Comparison of ENCODE assay signal across 11 mouse cellular contexts in the genomic region with DNA sequence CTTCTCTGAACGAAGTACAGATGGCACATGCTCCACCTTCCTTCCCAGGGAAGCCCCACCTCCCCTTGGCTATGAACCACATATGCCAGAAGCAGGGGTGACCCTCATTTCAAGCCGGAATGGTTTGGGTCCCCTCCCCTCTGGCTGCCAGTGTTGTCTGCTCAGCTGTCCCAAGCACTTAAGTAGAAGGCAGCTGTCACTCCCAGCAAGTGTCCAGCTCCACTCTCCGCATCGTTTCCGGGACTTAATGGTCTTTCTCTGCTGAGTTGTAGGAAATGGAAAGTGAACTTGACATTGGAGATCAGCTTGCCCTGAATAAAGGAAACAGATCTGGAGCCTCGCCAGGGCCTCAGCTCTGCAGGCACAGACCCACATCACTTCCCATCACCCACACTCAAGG. TPM values are rescaled to one million over a fixed set of nuclear protein-coding genes. Genes with fewer than 3 reads are reported as not detected.
DNase-seq lines count a peak whose midpoint lies in the region; ATAC-seq lines count a peak whose summit lies in the region.
"Had no signal": no experiment of that assay in that cellular context is flagged by ENCODE, and none has a peak within 500 bp of the region (broad histone marks: within the 10 kb centered on the region; RNA-seq: fewer than 3 reads in every experiment).

No protein-coding gene starts in this region.

- peak; percentile 54; the same call in 1 of the 2 replicates for ATAC-seq in limb, embryonic 13.5 days (ENCODE audit: low FRiP score, low read depth)
- ATAC-seq in neural tube, embryonic 15.5 days (ENCODE audit: low FRiP score), result no peak

- no peaks in the 10 kb centered on the region for H3K9me3 ChIP-seq in limb, embryonic 13.5 days
- H3K9me3 ChIP-seq in limb, embryonic 10.5 days (replicated peaks), result no peaks in the 10 kb centered on the region
- H3K9me3 ChIP-seq in neural tube, embryonic 15.5 days (replicated peaks), result no peaks in the 10 kb centered on the region
- H3K9me3 ChIP-seq: heart, embryonic 15.5 days; lung, embryonic 15.5 days had no signal

- H3K9ac ChIP-seq in limb, embryonic 13.5 days, result no peak overlapping the region
- H3K9ac ChIP-seq in neural tube, embryonic 15.5 days (replicated peaks), result no peak overlapping the region
- H3K9ac ChIP-seq: heart, embryonic 15.5 days; lung, embryonic 15.5 days had no signal

- H3K4me2 ChIP-seq in limb, embryonic 13.5 days (replicated peaks), result no peak overlapping the region
- no peak overlapping the region for H3K4me2 ChIP-seq in neural tube, embryonic 15.5 days
- H3K4me2 ChIP-seq: heart, embryonic 15.5 days; lung, embryonic 15.5 days had no signal

- H3K27ac ChIP-seq in limb, embryonic 13.5 days, result no peak overlapping the region
- H3K27ac ChIP-seq in limb, embryonic 10.5 days, result no peak overlapping the region; the same call in 1 of the 2 replicates
- no peak overlapping the region for H3K27ac ChIP-seq in neural tube, embryonic 15.5 days (replicated peaks)
- H3K27ac ChIP-seq: heart, embryonic 15.5 days; left cerebral cortex, adult 2 months; lung, embryonic 15.5 days had no signal

- peak; percentile 74 to 80 for DNase-seq in cerebellum, postnatal 10 days
- DNase-seq in cerebellum, adult 11 months, result no peak
- DNase-seq in limb, embryonic 10.5 days (ENCODE audit: low spot score), result no peak
- peak; percentile 4 to 17 for DNase-seq in kidney, adult 8-10 months
- DNase-seq in lung, postnatal 4 days, result peak; percentile 55 to 59
- no peak for DNase-seq in layer of hippocampus, adult 18-20 months (ENCODE audit: low spot score in 2 of 2)

- no peaks in the 10 kb centered on the region for H3K27me3 ChIP-seq in limb, embryonic 13.5 days
- H3K27me3 ChIP-seq in limb, embryonic 10.5 days (ENCODE audit: low read depth, poor library complexity, severe bottlenecking), result no peaks in the 10 kb centered on the region
- no peaks in the 10 kb centered on the region for H3K27me3 ChIP-seq in neural tube, embryonic 15.5 days (replicated peaks)
- H3K27me3 ChIP-seq: heart, embryonic 15.5 days; lung, embryonic 15.5 days had no signal

- no peaks in the 10 kb centered on the region for H3K36me3 ChIP-seq in limb, embryonic 13.5 days
- no peaks in the 10 kb centered on the region for H3K36me3 ChIP-seq in limb, embryonic 10.5 days
- no peaks in the 10 kb centered on the region for H3K36me3 ChIP-seq in neural tube, embryonic 15.5 days
- H3K36me3 ChIP-seq: heart, embryonic 15.5 days; lung, embryonic 15.5 days had no signal

- H3K4me3 ChIP-seq in limb, embryonic 13.5 days, result no peak overlapping the region
- no peak overlapping the region for H3K4me3 ChIP-seq in limb, embryonic 10.5 days
- H3K4me3 ChIP-seq in neural tube, embryonic 15.5 days (replicated peaks), result no peak overlapping the region
- H3K4me3 ChIP-seq: heart, embryonic 15.5 days; left cerebral cortex, adult 2 months; lung, embryonic 15.5 days had no signal

- 29% methylated on average over 6 of the region's 6 CpGs for WGBS in limb, embryonic 13.5 days
- WGBS in limb, embryonic 10.5 days, result 65% methylated on average over 6 of the region's 6 CpGs
- 50% methylated on average over 6 of the region's 6 CpGs for WGBS in neural tube, embryonic 15.5 days

- peaks cover 20% of the 10 kb centered on the region for H3K4me1 ChIP-seq in limb, embryonic 13.5 days
- peaks cover 35% of the 10 kb centered on the region for H3K4me1 ChIP-seq in limb, embryonic 10.5 days
- peaks cover 12% of the 10 kb centered on the region for H3K4me1 ChIP-seq in neural tube, embryonic 15.5 days

RNA-seq across cellular contexts. Expression of gene Fcnb, which starts 53.9 kb away (rescaled TPM):
- polyA plus RNA-seq in limb, embryonic 13.5 days (2015; fragmentation: Nextera tagmentation; extraction: Ambion mirVana), result not detected in 2 replicates
- polyA plus RNA-seq in limb, embryonic 10.5 days (2016; fragmentation: Nextera tagmentation; extraction: Ambion mirVana), result 0.19 TPM in 1 of 2 replicates, not detected in the other
- not detected for total RNA-seq in layer of hippocampus, adult 18-20 months (2021)
- 0.52 TPM in 1 of 2 replicates, not detected in the other for polyA plus RNA-seq in neural tube, embryonic 15.5 days (2015; fragmentation: Nextera tagmentation; extraction: Ambion mirVana)
- total RNA-seq: left cerebral cortex, adult 2 months had no signal

RNA-seq across cellular contexts. Expression of gene Olfm1, which starts 54.2 kb away (rescaled TPM):
- 15.4 and 16.9 TPM in 2 replicates for polyA plus RNA-seq in limb, embryonic 13.5 days (2015; fragmentation: Nextera tagmentation; extraction: Ambion mirVana)
- polyA plus RNA-seq in limb, embryonic 10.5 days (2016; fragmentation: Nextera tagmentation; extraction: Ambion mirVana), result 13.2 and 20.0 TPM in 2 replicates
- 1,000 to 10,000 TPM; 1,731 to 1,771 TPM for total RNA-seq in layer of hippocampus, adult 18-20 months (2021)
- polyA plus RNA-seq in neural tube, embryonic 15.5 days (2015; fragmentation: Nextera tagmentation; extraction: Ambion mirVana), result 296 and 363 TPM in 2 replicates

Comparison
In these comparisons a context has a peak if more than half of its experiments do, and no peak if none do; other contexts are left out.
1. DNase-seq: peak in cerebellum, postnatal 10 days (2 of 2), kidney, adult 8-10 months (2 of 2) and lung, postnatal 4 days (2 of 2); none in cerebellum, adult 11 months (single experiment), limb, embryonic 10.5 days (single experiment) and layer of hippocampus, adult 18-20 months (0 of 2).
2. RNA of gene Olfm1, which starts 54.2 kb away (polyA plus RNA-seq): 296 to 363 TPM in neural tube, embryonic 15.5 days; 15.4 to 16.9 TPM in limb, embryonic 13.5 days and 13.2 to 20.0 TPM in limb, embryonic 10.5 days; every median in the first group is over 10 times any median in the second.